Mouse (Mus musculus) embryonic facial prominence, embryonic 12.5 days (tissue): ENCODE measurements around the gene Stpg3. TPM values are rescaled to one million over a fixed set of nuclear protein-coding genes. Genes with fewer than 3 reads are reported as not detected.

ENCODE experiments used
- ATAC-seq: fragments of 200-750 bp; cut with Nextera tagmentation; 2 replicates; pipeline ENCODE4 v1.8.0; 2017; ENCODE audit not compliant: insufficient number of reproducible peaks, insufficient read depth, low FRiP score, low TSS enrichment
- H3K27ac ChIP-seq: fragments of 300-500 bp; sonication (generic); 2 replicates; pipeline ENCODE4 v1.5.1; 2016; ENCODE audit warnings: mild to moderate bottlenecking
- H3K27me3 ChIP-seq: fragments of 300-500 bp; sonication (generic); 2 replicates; pipeline ENCODE4 v1.6.1; 2016; ENCODE audit warnings: mild to moderate bottlenecking, moderate library complexity
- H3K36me3 ChIP-seq: fragments of 300-500 bp; sonication (generic); 2 replicates; pipeline ENCODE4 v1.6.1; 2016; ENCODE audit warnings: mild to moderate bottlenecking
- H3K4me1 ChIP-seq: fragments of 300-500 bp; sonication (generic); 2 replicates; pipeline ENCODE4 v1.6.1; 2016
- H3K4me2 ChIP-seq: fragments of 300-500 bp; sonication (generic); replicated peaks from 2 replicates; pipeline ENCODE4 v1.6.1; 2016; ENCODE audit warnings: mild to moderate bottlenecking, moderate library complexity
- H3K4me3 ChIP-seq: fragments of 300-500 bp; sonication (generic); 2 replicates; pipeline ENCODE4 v1.5.1; 2016; ENCODE audit warnings: mild to moderate bottlenecking
- H3K9ac ChIP-seq: fragments of 300-500 bp; sonication (generic); 2 replicates; pipeline ENCODE4 v1.6.1; 2016; ENCODE audit warnings: mild to moderate bottlenecking, moderate library complexity
- H3K9me3 ChIP-seq: fragments of 300-500 bp; sonication (generic); 2 replicates; pipeline ENCODE4 v1.6.1; 2016; ENCODE audit warnings: mild to moderate bottlenecking, moderate library complexity
- WGBS: fragments of 180-500 bp; shearing (Covaris S2); methylation state at CpG from one replicate; pipeline ENCODE4 v1.1.7; 2016; 5-methylcytosine and 5-hydroxymethylcytosine counted together
- polyA plus RNA-seq: library from polyadenylated mRNA; unstranded; fragments of >200 nt; fragmentation: Nextera tagmentation; extraction: Ambion mirVana; gene quantifications from 2 replicates; pipeline ENCODE4 v1.2.1, GENCODE M21; 2016

The Stpg3 gene
- polyA plus RNA-seq, 1 experiment from 2014 or later = not detected

DNA sequence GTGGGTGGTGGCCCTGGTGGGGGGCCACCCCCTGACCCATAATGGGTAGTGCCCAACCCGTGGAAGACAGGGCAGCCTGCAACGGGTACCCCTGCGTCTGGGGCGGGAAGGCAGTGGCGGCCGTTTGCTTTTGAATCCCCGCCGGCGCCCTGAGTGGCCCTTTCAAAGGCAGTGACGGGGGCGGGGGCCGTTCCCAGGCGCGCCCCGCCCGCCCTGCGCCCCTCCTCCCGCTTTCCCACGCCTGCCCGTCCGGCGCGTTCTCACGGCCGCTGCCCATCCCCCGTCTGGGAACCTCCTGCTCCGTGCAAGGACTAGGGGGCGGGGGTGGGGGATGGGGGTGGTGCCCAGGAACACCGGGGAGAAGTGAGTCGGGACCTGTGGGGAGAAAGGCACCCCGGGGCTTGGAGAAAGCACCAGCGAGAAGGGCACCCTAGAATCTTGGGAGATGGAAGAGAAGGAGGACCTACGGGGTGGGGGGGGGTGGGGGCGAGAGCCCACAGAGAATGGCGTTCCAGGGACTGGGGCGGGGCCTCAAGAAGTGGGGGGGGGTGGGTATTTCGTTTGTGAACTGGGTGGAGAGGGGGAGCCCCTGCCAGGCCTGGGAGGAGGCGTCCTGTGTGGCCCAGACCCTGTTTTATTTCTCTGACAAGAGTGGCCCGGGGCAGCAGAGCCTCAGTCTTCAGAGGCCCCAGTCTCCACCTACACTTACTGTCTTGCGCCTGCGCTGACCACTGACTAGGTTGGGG, 46.3 kb downstream of the Stpg3 start:
- Histone ChIP-seq H3K27me3 (no peaks in the 10 kb centered on the region; the same call in 1 of the 2 replicates), H3K27ac (peak overlapping the region; percentile 75), H3K36me3 (no peaks in the 10 kb centered on the region), H3K4me2 (peak overlapping the region; percentile 87), H3K4me1 (peaks cover 27% of the 10 kb centered on the region), H3K9me3 (no peaks in the 10 kb centered on the region), H3K4me3 (peak overlapping the region; percentile 49), H3K9ac (peak overlapping the region; percentile 62)
- 3% methylated on average over 29 of the region's 41 CpGs for WGBS
- ATAC-seq = peak; percentile 38

DNA sequence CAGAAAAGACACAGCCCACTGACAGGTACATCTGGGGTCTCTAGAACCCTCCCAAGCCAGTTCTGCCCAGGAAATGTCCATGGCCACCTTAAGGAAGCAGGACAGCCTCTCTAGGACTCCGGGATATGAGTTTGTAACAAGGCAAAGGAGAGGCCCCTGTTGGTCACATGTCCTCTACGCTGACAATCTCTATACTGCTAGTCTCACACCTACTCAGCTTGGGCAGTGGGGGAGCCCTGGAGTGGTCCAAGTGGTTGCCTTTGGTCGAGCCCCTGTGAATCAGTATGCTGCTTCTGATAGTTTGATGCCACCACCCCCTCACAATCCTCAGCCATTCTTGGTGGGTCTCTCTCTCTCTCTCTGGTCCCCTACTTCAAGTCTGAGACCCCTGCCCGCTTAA, 47.0 kb downstream of the Stpg3 start:
- H3K27me3 ChIP-seq = no peaks in the 10 kb centered on the region; the same call in 1 of the 2 replicates
- no peaks in the 10 kb centered on the region for H3K36me3 ChIP-seq
- no peak overlapping the region for H3K27ac ChIP-seq
- peak overlapping the region; percentile 87 for H3K4me2 ChIP-seq
- peak; percentile 0; the same call in 1 of the 2 replicates for ATAC-seq
- peak overlapping the region; percentile 62; the same call in 1 of the 2 replicates for H3K9ac ChIP-seq
- H3K9me3 ChIP-seq = no peaks in the 10 kb centered on the region
- peaks cover 27% of the 10 kb centered on the region for H3K4me1 ChIP-seq
- WGBS = 28% methylated on average over 4 of the region's 4 CpGs
- peak overlapping the region; percentile 49 for H3K4me3 ChIP-seq

Other genes starting within 250 kb of the Stpg3 start
- gene Mrpl41, start 239.5 kb downstream of the Stpg3 start, polyA plus RNA-seq = 138 and 144 TPM in 2 replicates
- gene Pnpla7, start 238.6 kb downstream of the Stpg3 start, polyA plus RNA-seq = 6.5 and 7.0 TPM in 2 replicates
- 99.1 and 103 TPM in 2 replicates for gene Nsmf, start 160.3 kb downstream of the Stpg3 start, polyA plus RNA-seq
- not detected in 2 replicates for gene Entpd8, start 134.3 kb downstream of the Stpg3 start, polyA plus RNA-seq
- 0.19 TPM in 1 of 2 replicates, not detected in the other for gene Noxa1, start 119.5 kb downstream of the Stpg3 start, polyA plus RNA-seq
- 21.3 and 24.7 TPM in 2 replicates for gene Nrarp, start 33.9 kb downstream of the Stpg3 start, polyA plus RNA-seq
- 3.1 and 3.9 TPM in 2 replicates for gene Tor4a, start 17.8 kb downstream of the Stpg3 start, polyA plus RNA-seq
- gene Nelfb, start 3.1 kb downstream of the Stpg3 start, polyA plus RNA-seq = 119 and 121 TPM in 2 replicates
- 1.1 TPM in 1 of 2 replicates, not detected in the other for gene Fam166a, start 4.1 kb upstream of the Stpg3 start, polyA plus RNA-seq
- 443 and 449 TPM in 2 replicates for gene Tubb4b, start 10.1 kb upstream of the Stpg3 start, polyA plus RNA-seq
- gene Slc34a3, start 19.7 kb upstream of the Stpg3 start, polyA plus RNA-seq = not detected in 2 replicates
- not detected in 2 replicates for gene Rnf224, start 22.1 kb upstream of the Stpg3 start, polyA plus RNA-seq
- gene Rnf208, start 27.6 kb upstream of the Stpg3 start, polyA plus RNA-seq = 8.6 and 9.4 TPM in 2 replicates
- not detected in 2 replicates for gene Cysrt1, start 27.8 kb upstream of the Stpg3 start, polyA plus RNA-seq
- 3.8 and 4.2 TPM in 2 replicates for gene AL732309.1, start 32.2 kb upstream of the Stpg3 start, polyA plus RNA-seq
- gene Tmem203, start 40.8 kb upstream of the Stpg3 start, polyA plus RNA-seq = 21.6 and 23.6 TPM in 2 replicates
- 9.7 TPM in 2 replicates for gene Tprn, start 48.0 kb upstream of the Stpg3 start, polyA plus RNA-seq
- 218 and 231 TPM in 2 replicates for gene Ssna1, start 57.8 kb upstream of the Stpg3 start, polyA plus RNA-seq
- 154 and 155 TPM in 2 replicates for gene Anapc2, start 57.8 kb upstream of the Stpg3 start, polyA plus RNA-seq
- not detected in 2 replicates for gene Tmem210, start 73.5 kb upstream of the Stpg3 start, polyA plus RNA-seq
- gene Lrrc26, start 75.3 kb upstream of the Stpg3 start, polyA plus RNA-seq = not detected in 2 replicates
- gene Grin1, start 104.5 kb upstream of the Stpg3 start, polyA plus RNA-seq = 1.0 and 1.9 TPM in 2 replicates
- 66.5 and 75.8 TPM in 2 replicates for gene Man1b1, start 117.7 kb upstream of the Stpg3 start, polyA plus RNA-seq
- 25.0 and 27.0 TPM in 2 replicates for gene Dpp7, start 141.7 kb upstream of the Stpg3 start, polyA plus RNA-seq
- 7.9 and 8.9 TPM in 2 replicates for gene Uap1l1, start 151.0 kb upstream of the Stpg3 start, polyA plus RNA-seq
- gene Sapcd2, start 157.7 kb upstream of the Stpg3 start, polyA plus RNA-seq = 51.4 and 51.6 TPM in 2 replicates
- gene Entpd2, start 181.2 kb upstream of the Stpg3 start, polyA plus RNA-seq = 0.41 and 0.42 TPM in 2 replicates
- 47.7 and 60.0 TPM in 2 replicates for gene Npdc1, start 184.7 kb upstream of the Stpg3 start, polyA plus RNA-seq
- not detected in 2 replicates for gene Fut7, start 208.6 kb upstream of the Stpg3 start, polyA plus RNA-seq
- 4.8 and 5.2 TPM in 2 replicates for gene Abca2, start 214.1 kb upstream of the Stpg3 start, polyA plus RNA-seq
- 1.4 and 1.8 TPM in 2 replicates for gene Clic3, start 242.2 kb upstream of the Stpg3 start, polyA plus RNA-seq
- 28.6 and 28.9 TPM in 2 replicates for gene Paxx, start 246.5 kb upstream of the Stpg3 start, polyA plus RNA-seq